Mouse (Mus musculus) erythroblast, embryonic 14.5 days (primary cell): ENCODE measurements around the gene Chd3.

Experiments
- GATA1 ChIP-seq: IDR thresholded peaks from 2 replicates; pipeline ENCODE4 v1.6.1; 2012; ENCODE audit warnings: low read length, inconsistent platforms, mixed read lengths
- TAL1 ChIP-seq: IDR thresholded peaks from 3 replicates; pipeline ENCODE4 v1.6.1; 2012; ENCODE audit warnings: low read length, inconsistent platforms, mixed read lengths

GRCm38 (mm10) chr11:69366855-69367615 is 2.2 kb downstream of the Chd3 start:
- TF ChIP-seq GATA1 (no peak), TAL1 (no peak)
